20 mouse cellular contexts compared by ENCODE assay signal in genomic region chr5:136355583-136356126, GRCm38 (mm10).
DNase-seq lines count a peak whose midpoint lies in the region; ATAC-seq and TF ChIP-seq lines count a peak whose summit lies in the region.
"Had no signal": no experiment of that assay in that cellular context is flagged by ENCODE, and none has a peak within 500 bp of the region (broad histone marks: within the 10 kb centered on the region; RNA-seq: fewer than 3 reads in every experiment).

No protein-coding gene starts in this region.

- TF ChIP-seq EP300 in heart, postnatal 0 days (IDR thresholded peaks at IDR 0.05; ENCODE audit: low read depth): no peak

- no peak overlapping the region for H3K4me3 ChIP-seq in forebrain, embryonic 16.5 days (replicated peaks; ENCODE audit: low read length)
- H3K4me3 ChIP-seq in forebrain, embryonic 10.5 days: no peak overlapping the region
- no peak overlapping the region for H3K4me3 ChIP-seq in heart, embryonic 14.5 days (ENCODE audit: control insufficient read depth in 1 of 2, insufficient read depth in 1 of 2, low read depth in 1 of 2, low read length in 2 of 2)
- H3K4me3 ChIP-seq in heart, postnatal 0 days (ENCODE audit: low read depth, low read length): no peak overlapping the region
- H3K4me3 ChIP-seq: embryonic facial prominence, embryonic 13.5 days; stomach, embryonic 15.5 days had no signal

- no peaks in the 10 kb centered on the region for H3K27me3 ChIP-seq in forebrain, embryonic 16.5 days (replicated peaks; ENCODE audit: control insufficient read depth, insufficient read depth, low read length)
- no peaks in the 10 kb centered on the region for H3K27me3 ChIP-seq in forebrain, embryonic 10.5 days (ENCODE audit: poor library complexity, severe bottlenecking)
- no peaks in the 10 kb centered on the region for H3K27me3 ChIP-seq in heart, embryonic 14.5 days (ENCODE audit: control insufficient read depth, insufficient read depth, low read length)
- H3K27me3 ChIP-seq in Patski: no peaks in the 10 kb centered on the region
- H3K27me3 ChIP-seq in heart, postnatal 0 days (ENCODE audit: control insufficient read depth, insufficient read depth, low read length): no peaks in the 10 kb centered on the region
- H3K27me3 ChIP-seq: embryonic facial prominence, embryonic 13.5 days; stomach, embryonic 15.5 days had no signal

- no peak for DNase-seq in forebrain, embryonic 10.5 days (ENCODE audit: extremely low spot score, low spot score)
- no peak for DNase-seq in heart, adult 9 months (ENCODE audit: low spot score in 2 of 2)
- no peak for DNase-seq in Patski (ENCODE audit: low read depth, low spot score)
- DNase-seq in heart, postnatal 0 days (ENCODE audit: low spot score): peak; percentile 34
- no peak for DNase-seq in frontal cortex, postnatal 14 days (ENCODE audit: low spot score in 2 of 2)
- no peak for DNase-seq in adrenal gland, adult 2 months
- DNase-seq: cerebellum, adult 18-20 months; kidney, adult 8-10 months; kidney, postnatal 14 days; liver, postnatal 0 days; lung, postnatal 14 days; retina, postnatal 1 day; thymus, adult 18-20 months; thymus, postnatal 4 days had no signal

- peak overlapping the region; percentile 30; the same call in 1 of the 2 replicates for H3K27ac ChIP-seq in forebrain, embryonic 16.5 days (ENCODE audit: low read length)
- no peak overlapping the region for H3K27ac ChIP-seq in forebrain, embryonic 10.5 days
- H3K27ac ChIP-seq in heart, embryonic 14.5 days (replicated peaks in 1 of 2; ENCODE audit: control insufficient read depth in 1 of 2, insufficient read depth in 1 of 2, low read depth in 2 of 2, low read length in 2 of 2): peak overlapping the region; percentile 42 to 73
- H3K27ac ChIP-seq in heart, postnatal 0 days (ENCODE audit: low read depth): peak overlapping the region; percentile 39; the same call in 1 of the 2 replicates
- H3K27ac ChIP-seq: embryonic facial prominence, embryonic 13.5 days; stomach, embryonic 15.5 days had no signal

- TF ChIP-seq CTCF in Patski (IDR thresholded peaks at IDR 0.05): no peak
- no peak for TF ChIP-seq CTCF in heart, postnatal 0 days (IDR thresholded peaks at IDR 0.05; ENCODE audit: low read depth)

- ATAC-seq in forebrain, embryonic 16.5 days: no peak
- 0 out of 2 replicates have a peak, but pooled peaks have one; percentile 55 for ATAC-seq in heart, embryonic 14.5 days (ENCODE audit: insufficient number of reproducible peaks, insufficient read depth, low FRiP score, low read depth)
- peak; percentile 17 for ATAC-seq in Patski
- peak; percentile 77 for ATAC-seq in heart, postnatal 0 days (ENCODE audit: insufficient read depth, low read depth)
- ATAC-seq: CD4-positive, CD25-positive, alpha-beta regulatory T cell, adult 4 months; inflammation-experienced regulatory T-cells, adult 6 months; liver, postnatal 0 days had no signal

- 89% methylated on average over 3 of the region's 3 CpGs for WGBS in forebrain, embryonic 16.5 days
- WGBS in forebrain, embryonic 10.5 days: 92% methylated on average over 3 of the region's 3 CpGs
- WGBS in heart, embryonic 14.5 days: 31% methylated on average over 3 of the region's 3 CpGs
- 46% methylated on average over 3 of the region's 3 CpGs for WGBS in heart, postnatal 0 days

- CTCF ChIA-PET in Patski (lab: Charles Lee): no interaction called here

- H3K36me3 ChIP-seq in forebrain, embryonic 16.5 days (ENCODE audit: control insufficient read depth, insufficient read depth): 0 out of 2 replicates have a peak, but pooled peaks cover 1% of the 10 kb centered on the region
- peaks cover 96% of the 10 kb centered on the region for H3K36me3 ChIP-seq in forebrain, embryonic 10.5 days (replicated peaks)
- peaks cover 50% of the 10 kb centered on the region for H3K36me3 ChIP-seq in heart, embryonic 14.5 days (ENCODE audit: control insufficient read depth, insufficient read depth, low read length)
- H3K36me3 ChIP-seq in heart, postnatal 0 days (replicated peaks; ENCODE audit: control insufficient read depth, insufficient read depth, low read length): peaks cover 31% of the 10 kb centered on the region

- no peak overlapping the region for H3K4me2 ChIP-seq in forebrain, embryonic 16.5 days (ENCODE audit: low read length)
- H3K4me2 ChIP-seq in heart, embryonic 14.5 days (ENCODE audit: low read length): no peak overlapping the region
- H3K4me2 ChIP-seq in heart, postnatal 0 days (ENCODE audit: low read depth, low read length): no peak overlapping the region
- H3K4me2 ChIP-seq: embryonic facial prominence, embryonic 13.5 days; stomach, embryonic 15.5 days had no signal

- peaks cover 40% of the 10 kb centered on the region for H3K4me1 ChIP-seq in forebrain, embryonic 16.5 days (replicated peaks; ENCODE audit: control insufficient read depth, insufficient read depth, low read length)
- H3K4me1 ChIP-seq in forebrain, embryonic 10.5 days: peaks cover 24% of the 10 kb centered on the region
- H3K4me1 ChIP-seq in heart, embryonic 14.5 days (ENCODE audit: control insufficient read depth in 2 of 2, insufficient read depth in 2 of 2, low read length in 2 of 2): peaks cover 17 to 45% of the 10 kb centered on the region in 2 experiments
- peaks cover 9% of the 10 kb centered on the region; the same call in 1 of the 2 replicates for H3K4me1 ChIP-seq in heart, postnatal 0 days (ENCODE audit: control insufficient read depth, insufficient read depth)
- H3K4me1 ChIP-seq: stomach, embryonic 15.5 days had no signal

- H3K9me3 ChIP-seq in forebrain, embryonic 16.5 days (ENCODE audit: control insufficient read depth, low read length): no peaks in the 10 kb centered on the region
- no peaks in the 10 kb centered on the region for H3K9me3 ChIP-seq in forebrain, embryonic 10.5 days
- H3K9me3 ChIP-seq in heart, embryonic 14.5 days (ENCODE audit: control insufficient read depth, low read length): no peaks in the 10 kb centered on the region
- H3K9me3 ChIP-seq in heart, postnatal 0 days (replicated peaks; ENCODE audit: control insufficient read depth, low read length): no peaks in the 10 kb centered on the region
- H3K9me3 ChIP-seq: embryonic facial prominence, embryonic 13.5 days; stomach, embryonic 15.5 days had no signal

- POLR2A ChIA-PET in Patski (lab: Charles Lee): interaction anchor here (0.6 kb wide), 1 partner anchor 22 kb away, joined by 4 read pairs; no protein-coding TSS in a partner anchor

- no peak overlapping the region for H3K9ac ChIP-seq in forebrain, embryonic 16.5 days (replicated peaks; ENCODE audit: low read depth, low read length)
- no peak overlapping the region for H3K9ac ChIP-seq in heart, embryonic 14.5 days (ENCODE audit: low read length)
- H3K9ac ChIP-seq in heart, postnatal 0 days (replicated peaks; ENCODE audit: low read depth, low read length): no peak overlapping the region
- H3K9ac ChIP-seq: embryonic facial prominence, embryonic 13.5 days; liver, postnatal 0 days; stomach, embryonic 15.5 days had no signal

- in situ Hi-C loops in Patski (cut with MboI; ENCODE audit: low pct_unique_long_range_greater_than_20kb): no loop called here
